Comparison of ENCODE assay signal across 16 mouse cellular contexts in genomic region chr19:10367802-10368201, GRCm38 (mm10). TPM values are rescaled to one million over a fixed set of nuclear protein-coding genes. Genes with fewer than 3 reads are reported as not detected.
DNase-seq lines count a peak whose midpoint lies in the region.
"Had no signal": no experiment of that assay in that cellular context is flagged by ENCODE, and none has a peak within 500 bp of the region (broad histone marks: within the 10 kb centered on the region; RNA-seq: fewer than 3 reads in every experiment).

No protein-coding gene starts in this region.

- DNase-seq in adrenal gland, adult (ENCODE audit: inconsistent age in 2 of 2, low spot score in 1 of 2) = peak; percentile 41 to 53
- DNase-seq in adrenal gland, postnatal 4 days (ENCODE audit: low spot score in 2 of 2) = no peak
- peak; percentile 35 to 50 for DNase-seq in frontal cortex, postnatal 10 days (ENCODE audit: low spot score in 2 of 2)
- DNase-seq in layer of hippocampus, postnatal 36 days = peak; percentile 61 to 66
- DNase-seq in right cerebral cortex, postnatal 10 days (ENCODE audit: low spot score in 2 of 2) = peak; percentile 80 to 84
- no peak for DNase-seq in cerebellum, adult 9-10 months
- DNase-seq in kidney, adult 9 months = no peak
- no peak for DNase-seq in spleen, adult 18-20 months
- DNase-seq: adrenal gland, postnatal 14 days; cerebellum, postnatal 14 days; kidney, postnatal 4 days; lung, adult 18-20 months; lung, postnatal 36 days; thymus, postnatal 14 days had no signal

RNA-seq across cellular contexts. Expression of gene Syt7, which starts 21.1 kb away (rescaled TPM):
- total RNA-seq in adrenal gland, postnatal 4 days (2021) = 10 to 100 TPM; 46.1 to 47.4 TPM
- total RNA-seq in layer of hippocampus, postnatal 36 days (2021) = 100 to 1,000 TPM; 301 to 303 TPM
- total RNA-seq: granulocyte monocyte progenitor cell, adult 5-6 weeks; neutrophil, adult 5-6 weeks had no signal

Comparison
In these comparisons a context has a peak if more than half of its experiments do, and no peak if none do; other contexts are left out.
1. DNase-seq: peak in adrenal gland, adult (2 of 2), frontal cortex, postnatal 10 days (2 of 2), layer of hippocampus, postnatal 36 days (2 of 2) and right cerebral cortex, postnatal 10 days (2 of 2); none in adrenal gland, postnatal 4 days (0 of 2), cerebellum, adult 9-10 months (single experiment), kidney, adult 9 months (single experiment) and spleen, adult 18-20 months (0 of 2).
2. RNA of gene Syt7, which starts 21.1 kb away (total RNA-seq): 301 to 303 TPM in layer of hippocampus, postnatal 36 days; 46.1 to 47.4 TPM in adrenal gland, postnatal 4 days; every median in the first group is over 4 times any median in the second.